Mouse (Mus musculus) limb, embryonic 12.5 days (tissue): ENCODE data around the gene Apoa2. TPM values are rescaled to one million over a fixed set of nuclear protein-coding genes. Genes with fewer than 3 reads are reported as not detected.
A peak's percentile ranks its signal among the peaks of the same experiment; 100 is the strongest.
"Not testable (repeated sequence)": the region's sequence is repeated elsewhere in the genome, so short reads cannot be mapped to it uniquely, and the experiment has no call there.

Experiments
- ATAC-seq: fragments of 200-750 bp; cut with Nextera tagmentation; 2 replicates; pipeline ENCODE4 v1.8.0; 2017; ENCODE audit warnings: low read depth, moderate TSS enrichment; ENCODE audit not compliant: insufficient number of reproducible peaks, insufficient read depth, low FRiP score, low TSS enrichment
- H3K27ac ChIP-seq: fragments of 300-500 bp; sonication (generic); 2 replicates; pipeline ENCODE4 v1.5.1; 2016; ENCODE audit warnings: mild to moderate bottlenecking, moderate library complexity
- H3K27me3 ChIP-seq: fragments of 300-500 bp; sonication (generic); 2 replicates; pipeline ENCODE4 v1.6.1; 2016; ENCODE audit warnings: mild to moderate bottlenecking, moderate library complexity
- H3K36me3 ChIP-seq: fragments of 300-500 bp; sonication (generic); 2 replicates; pipeline ENCODE4 v1.6.1; 2016; ENCODE audit warnings: mild to moderate bottlenecking, moderate library complexity
- H3K4me1 ChIP-seq: fragments of 300-500 bp; sonication (generic); replicated peaks from 2 replicates; pipeline ENCODE4 v1.6.1; 2016
- H3K4me2 ChIP-seq: fragments of 300-500 bp; sonication (generic); 2 replicates; pipeline ENCODE4 v1.6.1; 2016; ENCODE audit warnings: mild to moderate bottlenecking, moderate library complexity
- H3K4me3 ChIP-seq: fragments of 300-500 bp; sonication (generic); replicated peaks from 2 replicates; pipeline ENCODE4 v1.5.1; 2016; ENCODE audit warnings: mild to moderate bottlenecking
- H3K9ac ChIP-seq: fragments of 300-500 bp; sonication (generic); replicated peaks from 2 replicates; pipeline ENCODE4 v1.6.1; 2016; ENCODE audit warnings: mild to moderate bottlenecking, moderate library complexity
- H3K9me3 ChIP-seq: fragments of 300-500 bp; sonication (generic); 2 replicates; pipeline ENCODE4 v1.6.1; 2016; ENCODE audit warnings: mild to moderate bottlenecking, moderate library complexity
- WGBS: fragments of 180-500 bp; shearing (Covaris S2); methylation state at CpG from one replicate; pipeline ENCODE4 v1.1.7; 2016; 5-methylcytosine and 5-hydroxymethylcytosine counted together
- polyA plus RNA-seq: library from polyadenylated mRNA; unstranded; fragments of >200 nt; fragmentation: Nextera tagmentation; extraction: Ambion mirVana; gene quantifications from 2 replicates; pipeline ENCODE4 v1.2.1, GENCODE M21; 2016

The Apoa2 gene
- polyA plus RNA-seq, 1 experiment from 2014 or later, result 2.1 TPM

DNA sequence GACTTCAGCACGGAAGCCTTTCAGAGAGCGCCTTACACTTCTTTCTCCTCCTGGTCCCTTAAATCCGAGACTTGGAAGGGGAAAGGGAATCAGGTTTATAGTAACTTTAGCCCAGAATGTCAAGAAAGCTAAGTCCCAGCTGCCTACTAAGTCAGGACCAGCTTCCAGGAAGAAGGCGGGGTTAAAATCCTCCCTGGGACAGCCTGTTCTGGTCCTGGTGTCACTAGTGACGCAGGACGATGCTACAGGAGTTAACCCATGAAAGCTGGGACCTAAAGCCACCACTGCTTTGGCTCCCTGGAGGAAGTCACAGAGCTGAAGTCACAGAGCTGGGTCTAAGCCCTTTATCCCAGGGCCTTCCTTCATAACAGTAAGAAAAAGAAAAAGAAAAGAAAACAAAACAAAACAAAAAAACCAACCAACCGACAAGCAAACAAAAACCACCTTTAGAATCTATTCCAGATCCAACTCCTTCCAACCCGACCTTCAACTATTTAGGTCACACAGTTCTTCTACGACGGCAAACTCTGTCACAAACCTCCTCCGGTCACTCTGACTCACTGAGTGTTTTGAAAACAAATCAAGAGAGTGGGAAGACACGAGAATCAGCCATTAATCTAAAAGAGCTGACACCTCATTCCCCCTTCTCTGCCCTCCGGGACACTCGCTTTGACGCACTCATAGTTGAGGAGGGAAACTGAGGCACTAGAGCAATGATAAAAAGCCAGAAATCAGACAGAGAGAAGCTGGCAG is 15.3 kb downstream of the Apoa2 start:
- 79% methylated on average over 15 of the region's 15 CpGs for WGBS
- ATAC-seq, result no peak
- H3K36me3 ChIP-seq, result peaks cover 96% of the 10 kb centered on the region

DNA sequence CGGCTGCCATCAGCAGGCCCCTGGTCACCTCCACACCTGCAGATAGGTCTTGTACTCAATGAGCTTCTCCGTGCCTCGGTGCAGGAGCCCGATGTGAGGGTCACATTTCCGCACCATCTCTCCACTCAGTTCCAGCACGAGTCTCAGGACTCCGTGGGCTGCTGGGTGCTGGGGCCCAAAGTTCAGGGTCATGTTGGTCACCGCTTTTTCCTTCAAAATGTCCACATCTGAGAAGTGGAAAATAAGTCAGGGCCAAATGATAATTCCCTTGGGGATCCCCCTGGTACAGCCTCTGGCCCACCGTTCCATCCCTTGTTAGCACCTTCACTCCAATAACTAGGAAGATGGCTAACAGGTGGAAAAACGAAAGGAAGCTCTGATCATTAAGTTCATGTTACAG is 16.1 kb downstream of the Apoa2 start:
- Histone ChIP-seq H3K27ac (no peak overlapping the region), H3K36me3 (peaks cover 96% of the 10 kb centered on the region), H3K27me3 (no peaks in the 10 kb centered on the region), H3K4me2 (no peak overlapping the region), H3K4me1 (peaks cover 6% of the 10 kb centered on the region), H3K9me3 (no peaks in the 10 kb centered on the region), H3K9ac (no peak overlapping the region), H3K4me3 (no peak overlapping the region)
- no peak for ATAC-seq
- 90% methylated on average over 10 of the region's 10 CpGs for WGBS

More for the DNA sequence above, 15.3 kb downstream of the Apoa2 start:
- Histone ChIP-seq H3K4me2 (no peak overlapping the region), H3K27me3 (no peaks in the 10 kb centered on the region), H3K4me1 (no peaks in the 10 kb centered on the region), H3K27ac (no peak overlapping the region), H3K9ac (no peak overlapping the region), H3K4me3 (no peak overlapping the region), H3K9me3 (no peaks in the 10 kb centered on the region)

DNA sequence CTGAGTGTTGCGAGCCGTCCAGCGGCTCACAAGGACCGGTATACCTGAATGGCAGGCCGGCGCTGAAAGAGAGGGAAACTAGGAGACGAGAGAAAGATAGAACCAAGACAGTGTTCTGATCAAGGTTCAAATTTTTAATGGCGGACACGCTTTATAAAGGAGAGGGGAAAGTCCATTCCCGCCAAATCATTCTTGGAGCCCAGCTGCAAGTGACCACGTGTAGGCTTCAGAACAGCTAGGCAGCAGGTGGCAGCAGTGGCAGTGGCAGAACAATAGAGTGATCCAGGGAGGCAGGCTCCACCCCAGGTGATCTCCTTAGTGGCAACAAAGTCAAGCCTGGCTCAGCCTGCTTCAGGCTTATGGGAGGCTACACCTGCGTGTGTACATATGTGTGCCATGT is 17.1 kb downstream of the Apoa2 start:
- H3K27me3 ChIP-seq, ATAC-seq, H3K4me2 ChIP-seq, H3K9ac ChIP-seq, H3K4me3 ChIP-seq, H3K27ac ChIP-seq, H3K9me3 ChIP-seq: not testable (repeated sequence)
- peaks cover 11% of the 10 kb centered on the region for H3K4me1 ChIP-seq
- 87% methylated on average over 12 of the region's 12 CpGs for WGBS
- peaks cover 85% of the 10 kb centered on the region for H3K36me3 ChIP-seq

DNA sequence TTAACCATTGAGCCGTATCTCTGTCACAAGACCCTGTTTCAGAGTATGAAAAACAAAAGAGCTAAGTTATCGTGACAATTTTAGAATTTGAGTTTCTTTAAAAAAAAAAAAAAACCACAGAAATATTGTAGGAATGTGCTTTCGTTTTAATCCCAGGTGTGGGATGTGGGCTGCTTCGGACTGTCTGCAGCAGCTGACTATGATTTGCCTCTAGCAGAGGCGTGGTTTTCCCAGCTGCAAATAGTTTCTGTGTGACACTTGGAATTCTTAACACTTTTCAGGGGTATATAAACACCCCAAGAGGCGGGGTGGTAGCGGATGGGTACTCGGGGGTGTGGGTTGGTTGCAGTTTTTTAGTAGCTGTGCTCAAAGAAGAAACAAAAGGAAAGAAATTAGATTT is 20.5 kb downstream of the Apoa2 start:
- Histone ChIP-seq H3K9ac (no peak overlapping the region), H3K27me3 (no peaks in the 10 kb centered on the region), H3K4me2 (peak overlapping the region; percentile 77), H3K4me1 (peaks cover 32% of the 10 kb centered on the region), H3K4me3 (no peak overlapping the region; the same call in 1 of the 2 replicates), H3K9me3 (no peaks in the 10 kb centered on the region), H3K27ac (no peak overlapping the region), H3K36me3 (peaks cover 51% of the 10 kb centered on the region)
- WGBS, result 82% methylated on average over 8 of the region's 8 CpGs
- no peak for ATAC-seq

DNA sequence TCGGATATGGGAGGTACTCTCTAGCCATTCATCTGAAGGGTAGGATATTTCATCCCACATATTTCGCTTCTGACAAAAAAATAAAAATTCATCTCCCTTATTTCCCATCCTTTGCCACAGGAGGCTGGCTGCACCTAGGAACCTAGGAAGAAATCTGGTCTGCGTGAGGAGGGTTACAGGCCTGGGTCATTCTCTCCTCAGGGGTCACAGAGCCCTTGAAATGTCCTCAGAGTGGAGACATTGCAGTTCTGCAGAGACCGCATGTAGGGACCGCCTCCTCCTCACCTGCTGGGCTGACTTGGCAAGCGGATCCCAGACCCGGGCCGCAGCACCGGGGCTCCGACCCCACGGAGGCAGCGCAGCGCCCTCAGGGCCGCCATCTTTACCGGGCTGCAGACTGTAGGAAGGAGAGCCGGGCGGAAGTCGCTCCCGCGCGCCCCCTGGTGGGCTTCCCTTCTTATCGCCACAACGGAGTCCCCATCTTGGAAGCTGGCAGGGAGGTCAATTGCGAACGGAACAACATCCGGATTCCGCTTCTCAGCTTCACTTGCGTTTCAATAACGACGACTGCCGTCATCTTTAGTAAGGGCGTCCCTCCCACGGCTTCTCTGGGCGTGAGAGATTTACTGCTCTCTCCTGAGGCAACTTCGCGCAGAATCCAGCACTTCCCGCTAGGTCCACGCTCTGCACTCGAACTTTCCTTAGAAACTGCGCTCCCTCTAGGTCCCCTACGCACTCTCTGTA is 22.0 kb downstream of the Apoa2 start:
- H3K9me3 ChIP-seq, result no peaks in the 10 kb centered on the region
- peaks cover 47% of the 10 kb centered on the region for H3K4me1 ChIP-seq
- H3K27ac ChIP-seq, result peak overlapping the region; percentile 88
- peak overlapping the region; percentile 80 for H3K4me3 ChIP-seq
- peak overlapping the region; percentile 77 for H3K4me2 ChIP-seq
- H3K36me3 ChIP-seq, result peaks cover 37% of the 10 kb centered on the region
- H3K27me3 ChIP-seq, result no peaks in the 10 kb centered on the region
- peak; percentile 89 for ATAC-seq
- WGBS, result under 1% methylated on average over 41 of the region's 41 CpGs
- H3K9ac ChIP-seq, result peak overlapping the region; percentile 88

DNA sequence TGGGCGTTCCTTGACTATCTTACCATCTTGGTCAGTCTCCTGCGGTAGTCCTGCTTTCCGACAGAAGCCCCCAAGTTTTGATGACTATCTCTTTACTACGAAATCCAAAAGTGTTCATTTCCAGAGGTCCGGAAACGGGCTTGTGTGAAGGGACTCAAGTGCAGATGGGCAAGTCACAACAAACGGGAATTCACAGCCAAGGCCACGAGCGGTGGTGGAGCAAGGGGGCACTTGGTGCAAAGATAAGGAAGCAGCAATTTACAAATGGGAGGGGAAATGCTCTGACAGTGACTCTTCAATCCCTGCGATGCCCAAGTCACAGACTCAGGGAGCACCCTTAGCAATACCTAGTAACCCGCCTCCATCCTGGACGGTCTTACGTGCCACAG is 22.6 kb downstream of the Apoa2 start:
- WGBS, result 11% methylated on average over 13 of the region's 13 CpGs
- H3K27me3 ChIP-seq, result no peaks in the 10 kb centered on the region
- peak overlapping the region; percentile 80 for H3K4me3 ChIP-seq
- H3K27ac ChIP-seq, result peak overlapping the region; percentile 88
- no peaks in the 10 kb centered on the region for H3K9me3 ChIP-seq
- ATAC-seq, result no peak
- peak overlapping the region; percentile 77 for H3K4me2 ChIP-seq
- H3K4me1 ChIP-seq, result peaks cover 53% of the 10 kb centered on the region
- no peak overlapping the region; the same call in 1 of the 2 replicates for H3K9ac ChIP-seq
- peaks cover 31% of the 10 kb centered on the region for H3K36me3 ChIP-seq

DNA sequence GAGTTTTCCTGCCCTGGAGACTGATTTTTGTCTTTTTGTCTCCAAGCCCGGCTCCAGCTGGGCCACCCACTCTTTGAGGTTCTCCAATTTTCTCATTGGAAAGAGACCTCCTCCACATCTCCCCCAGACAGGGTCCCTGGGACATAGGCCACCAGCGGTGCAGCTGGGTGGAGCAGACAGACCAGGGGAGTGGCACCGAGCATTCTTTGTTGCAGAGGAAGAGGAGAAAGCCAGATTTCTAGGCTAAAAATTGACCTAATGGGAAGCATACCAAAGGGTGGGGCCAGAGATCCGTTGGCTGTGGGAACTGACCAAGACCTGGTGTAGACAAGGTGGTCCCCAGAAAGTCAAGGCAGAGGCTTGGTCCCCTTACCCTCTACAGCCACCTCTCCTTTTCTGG is 23.1 kb downstream of the Apoa2 start:
- Histone ChIP-seq H3K36me3 (peaks cover 28% of the 10 kb centered on the region), H3K9me3 (no peaks in the 10 kb centered on the region), H3K27ac (peak overlapping the region; percentile 88), H3K9ac (no peak overlapping the region), H3K4me1 (peaks cover 58% of the 10 kb centered on the region), H3K27me3 (no peaks in the 10 kb centered on the region), H3K4me3 (peak overlapping the region; percentile 80; the same call in 1 of the 2 replicates), H3K4me2 (peak overlapping the region; percentile 77)
- WGBS, result 42% methylated on average over 4 of the region's 4 CpGs
- no peak for ATAC-seq

DNA sequence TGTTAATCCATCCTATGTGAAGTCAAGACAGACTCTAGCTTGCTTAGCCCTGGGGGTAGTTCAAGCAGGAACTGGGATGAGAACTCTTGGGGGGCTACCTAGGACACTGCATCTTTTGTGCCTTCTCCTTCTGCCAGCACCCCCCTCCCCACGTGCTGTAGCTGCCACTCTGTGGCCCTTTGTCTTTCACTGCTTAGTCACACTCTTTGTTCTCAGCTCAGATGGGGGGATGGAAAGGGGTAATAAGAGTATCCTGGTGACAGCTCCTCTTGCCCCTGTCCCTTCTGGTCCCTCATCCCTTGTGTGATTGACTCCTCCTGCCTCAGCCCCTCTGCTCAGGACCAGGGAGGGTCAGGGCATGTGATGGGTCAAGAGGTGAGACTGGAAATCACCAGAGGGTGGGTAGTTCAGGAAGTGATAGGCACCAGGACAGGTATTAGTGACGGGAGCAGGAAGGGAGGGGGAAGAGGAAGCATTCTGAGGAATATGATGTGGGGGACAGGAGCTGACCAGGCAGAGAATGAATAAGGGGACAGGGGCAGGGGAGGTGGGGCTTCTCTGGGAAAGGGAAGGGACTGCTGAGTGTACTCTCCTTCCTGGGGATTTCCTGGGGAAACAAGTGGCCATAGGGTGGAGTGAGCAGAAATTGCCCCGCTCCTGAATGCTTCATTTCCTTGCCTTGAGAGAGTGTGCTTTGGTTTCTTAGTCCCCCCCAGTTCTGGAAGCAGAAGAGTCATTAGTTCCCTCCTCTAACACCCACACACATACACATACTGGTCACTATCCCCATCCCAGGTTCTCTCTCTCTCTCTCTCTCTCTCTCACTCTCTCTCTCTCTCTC is 23.8 kb downstream of the Apoa2 start:
- Histone ChIP-seq H3K9me3 (no peaks in the 10 kb centered on the region), H3K27me3 (no peaks in the 10 kb centered on the region), H3K36me3 (peaks cover 24% of the 10 kb centered on the region), H3K4me2 (no peak overlapping the region), H3K4me1 (peaks cover 61% of the 10 kb centered on the region), H3K9ac (no peak overlapping the region), H3K4me3 (no peak overlapping the region), H3K27ac (peak overlapping the region; percentile 88)
- WGBS, result 51% methylated on average over 3 of the region's 3 CpGs
- ATAC-seq, result no peak

DNA sequence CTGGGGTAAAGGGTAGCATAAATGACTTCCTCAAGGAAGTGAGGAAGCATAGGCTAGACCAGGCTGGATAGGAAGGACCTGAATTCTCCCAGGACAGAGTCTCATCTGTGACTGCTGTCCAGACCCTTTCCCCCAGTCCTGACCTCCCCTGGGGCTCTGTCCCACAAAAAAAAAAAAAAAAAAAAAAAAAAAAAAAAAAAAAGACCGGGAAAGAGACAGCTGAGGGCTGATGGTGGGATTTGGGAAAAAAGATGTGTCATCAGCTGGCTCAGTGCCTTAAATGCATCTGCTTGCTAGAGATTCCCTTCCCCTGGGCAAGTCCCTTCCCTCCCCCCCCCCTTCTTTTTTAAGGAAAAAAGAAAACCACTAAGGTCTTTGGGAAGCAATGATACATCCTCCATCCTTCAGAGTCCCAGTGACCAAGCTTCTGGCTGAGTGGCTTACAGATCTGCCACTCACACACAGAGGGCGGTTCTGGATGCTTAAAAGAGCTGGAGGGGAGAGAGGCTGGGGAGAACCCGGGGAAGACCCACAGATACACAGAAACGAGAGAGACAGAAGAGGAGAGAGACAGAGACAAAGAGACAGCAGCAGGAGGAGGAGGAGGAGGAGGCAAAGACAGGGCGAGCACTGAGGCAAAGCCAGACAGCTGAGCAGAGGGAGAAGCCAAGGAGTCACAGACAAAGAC is 25.2 kb downstream of the Apoa2 start, which contains the start of gene Adamts4:
TSS of gene Adamts4 (plus strand) at position 509 of the 688 bp plus-strand sequence.
- Histone ChIP-seq H3K27ac (peak within 1 kb of the TSS; percentile 96), H3K9ac (peak within 1 kb of the TSS; percentile 57), H3K27me3 (no peaks in the 10 kb centered on the region), H3K9me3 (no peaks in the 10 kb centered on the region), H3K4me3 (peak within 1 kb of the TSS; percentile 38), H3K36me3 (peaks cover 22% of the 10 kb centered on the region), H3K4me2 (peak within 1 kb of the TSS; percentile 67), H3K4me1 (peaks cover 61% of the 10 kb centered on the region)
- 17% methylated on average over 5 of the region's 5 CpGs for WGBS
- ATAC-seq, result no peak

DNA sequence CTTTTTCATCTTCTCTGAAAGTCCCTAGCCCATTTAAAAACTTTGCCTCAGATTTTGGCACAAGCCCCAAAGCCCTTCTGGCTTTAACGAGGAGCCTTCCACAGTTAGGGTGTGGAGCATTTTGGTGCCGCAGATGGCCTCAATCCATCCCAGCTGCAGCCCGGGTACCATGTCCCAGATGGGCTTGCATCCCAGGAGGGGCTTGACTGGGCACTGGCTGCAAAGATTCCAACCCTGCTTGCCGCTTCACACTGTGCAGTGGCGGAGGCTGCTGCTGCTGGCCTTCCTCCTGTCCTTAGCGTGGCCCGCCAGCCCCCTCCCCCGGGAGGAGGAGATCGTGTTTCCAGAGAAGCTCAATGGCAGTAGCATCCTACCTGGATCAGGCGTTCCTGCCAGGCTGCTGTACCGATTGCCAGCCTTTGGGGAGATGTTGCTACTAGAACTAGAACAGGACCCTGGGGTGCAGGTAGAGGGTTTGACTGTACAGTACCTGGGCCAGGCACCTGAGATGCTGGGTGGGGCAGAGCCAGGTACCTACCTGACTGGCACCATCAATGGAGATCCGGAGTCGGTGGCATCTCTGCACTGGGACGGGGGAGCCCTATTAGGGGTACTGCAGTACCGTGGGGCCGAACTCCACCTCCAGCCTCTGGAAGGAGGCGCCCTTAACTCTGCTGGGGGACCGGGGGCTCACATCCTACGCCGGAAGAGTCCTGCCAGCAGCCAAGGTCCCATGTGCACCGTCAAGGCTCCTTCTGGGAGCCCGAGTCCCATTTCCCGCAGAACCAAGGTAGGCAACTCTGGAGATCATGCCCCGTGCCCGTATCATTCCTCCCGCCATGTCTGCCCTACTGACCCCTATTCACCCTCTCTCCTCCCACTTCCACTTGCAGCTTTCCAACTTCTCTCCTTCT is 26.1 kb downstream of the Apoa2 start, which contains the start of gene Ndufs2:
TSS of gene Ndufs2 (minus strand) at position 709 of the 914 bp plus-strand sequence.
- H3K36me3 ChIP-seq, result peaks cover 20% of the 10 kb centered on the region; the same call in 1 of the 2 replicates
- peak within 1 kb of the TSS; percentile 57 for H3K9ac ChIP-seq
- WGBS, result 13% methylated on average over 26 of the region's 26 CpGs
- H3K27ac ChIP-seq, result peak within 1 kb of the TSS; percentile 96
- H3K9me3 ChIP-seq, result no peaks in the 10 kb centered on the region
- no peaks in the 10 kb centered on the region for H3K27me3 ChIP-seq
- H3K4me1 ChIP-seq, result peaks cover 55% of the 10 kb centered on the region
- peak within 1 kb of the TSS; percentile 38 for H3K4me3 ChIP-seq
- no peak for ATAC-seq
- H3K4me2 ChIP-seq, result peak within 1 kb of the TSS; percentile 67
